ENCODE assay signal across 7 mouse cellular contexts in genomic region chr14:55603271-55603632, GRCm38 (mm10). TPM values are rescaled to one million over a fixed set of nuclear protein-coding genes. Genes with fewer than 3 reads are reported as not detected.
DNase-seq lines count a peak whose midpoint lies in the region; ATAC-seq lines count a peak whose summit lies in the region.

Gene Irf9 (plus strand): TSS chr14:55603571.

- peaks cover 64% of the 10 kb centered on the region for H3K36me3 ChIP-seq in lung, embryonic 15.5 days
- H3K36me3 ChIP-seq in embryonic facial prominence, embryonic 10.5 days (replicated peaks): peaks cover 95% of the 10 kb centered on the region

- peak within 1 kb of the TSS; percentile 33; the same call in 1 of the 2 replicates for H3K9ac ChIP-seq in lung, embryonic 15.5 days

- ATAC-seq in lung, embryonic 15.5 days (ENCODE audit: borderline replicate concordance, extremely low read depth, low FRiP score, low TSS enrichment): no peak
- peak in 1 of 2 experiments; percentile 2; a peak in 1 of 4 replicates for ATAC-seq in hematopoietic stem cell, adult 5-6 weeks (replicated peaks in 1 of 2; ENCODE audit: insufficient read depth in 1 of 2, low FRiP score in 2 of 2, low TSS enrichment in 1 of 2, low read depth in 1 of 2, poor library complexity in 2 of 2, severe bottlenecking in 2 of 2)
- ATAC-seq in megakaryocyte progenitor cell, adult 5-6 weeks (replicated peaks; ENCODE audit: poor library complexity): no peak

- peak within 1 kb of the TSS; percentile 39 for H3K4me3 ChIP-seq in lung, embryonic 15.5 days
- H3K4me3 ChIP-seq in embryonic facial prominence, embryonic 10.5 days: peak within 1 kb of the TSS; percentile 46

- DNase-seq in lung, postnatal 14 days: no peak
- no peak for DNase-seq in embryonic facial prominence, embryonic 10.5 days (ENCODE audit: low spot score)
- DNase-seq in c-Kit-positive CD71-positive TER-119-positive erythroid progenitor cells, embryonic 14.5 days (ENCODE audit: low spot score): no peak
- DNase-seq in urinary bladder, postnatal 4 days (ENCODE audit: low spot score in 2 of 2): no peak

- peaks cover 16% of the 10 kb centered on the region for H3K4me1 ChIP-seq in lung, embryonic 15.5 days
- peaks cover 20% of the 10 kb centered on the region for H3K4me1 ChIP-seq in embryonic facial prominence, embryonic 10.5 days

- H3K27me3 ChIP-seq in lung, embryonic 15.5 days: no peaks in the 10 kb centered on the region
- H3K27me3 ChIP-seq in embryonic facial prominence, embryonic 10.5 days (replicated peaks; ENCODE audit: low read depth, poor library complexity, severe bottlenecking): no peaks in the 10 kb centered on the region

- WGBS in lung, embryonic 15.5 days: 79% methylated on average over 7 of the region's 7 CpGs
- 89% methylated on average over 7 of the region's 7 CpGs for WGBS in embryonic facial prominence, embryonic 10.5 days

- H3K9me3 ChIP-seq in lung, embryonic 15.5 days: no peaks in the 10 kb centered on the region
- no peaks in the 10 kb centered on the region for H3K9me3 ChIP-seq in embryonic facial prominence, embryonic 10.5 days

- H3K27ac ChIP-seq in lung, embryonic 15.5 days: peak within 1 kb of the TSS; percentile 76
- H3K27ac ChIP-seq in embryonic facial prominence, embryonic 10.5 days (replicated peaks): peak within 1 kb of the TSS; percentile 74

- peak within 1 kb of the TSS; percentile 61 for H3K4me2 ChIP-seq in lung, embryonic 15.5 days

RNA-seq across cellular contexts. Expression of gene Irf9, which starts in this region (rescaled TPM):
- 12.5 and 14.4 TPM in 2 replicates for polyA plus RNA-seq in lung, embryonic 15.5 days (2015; fragmentation: Nextera tagmentation; extraction: Ambion mirVana)
- 7.2 and 8.0 TPM in 2 replicates for polyA plus RNA-seq in embryonic facial prominence, embryonic 10.5 days (2016; fragmentation: Nextera tagmentation; extraction: Ambion mirVana)
- total RNA-seq in hematopoietic stem cell, adult 5-6 weeks (2017): 61.3 and 91.7 TPM in 2 replicates
- 20.6 and 24.8 TPM in 2 replicates for total RNA-seq in megakaryocyte progenitor cell, adult 5-6 weeks (2015)
- 28.2 and 31.3 TPM in 2 replicates for total RNA-seq in megakaryocyte progenitor cell, adult 5-6 weeks (2017)
